Comparison of ENCODE assay signal across 8 mouse cellular contexts in genomic region chr11:93997141-93997775, GRCm38 (mm10). TPM values are rescaled to one million over a fixed set of nuclear protein-coding genes. Genes with fewer than 3 reads are reported as not detected.
DNase-seq lines count a peak whose midpoint lies in the region; ATAC-seq and TF ChIP-seq lines count a peak whose summit lies in the region.

No protein-coding gene starts in this region.

- H3K27me3 ChIP-seq in heart, embryonic 10.5 days (ENCODE audit: insufficient read depth, poor library complexity, severe bottlenecking) = no peaks in the 10 kb centered on the region
- no peaks in the 10 kb centered on the region for H3K27me3 ChIP-seq in lung, postnatal 0 days (replicated peaks; ENCODE audit: insufficient read depth, low read length)
- no peaks in the 10 kb centered on the region for H3K27me3 ChIP-seq in spleen, adult 2 months (ENCODE audit: control insufficient read depth, insufficient read depth, low read length)

- no peaks in the 10 kb centered on the region for H3K9me3 ChIP-seq in heart, embryonic 10.5 days
- H3K9me3 ChIP-seq in lung, postnatal 0 days (ENCODE audit: low read length) = no peaks in the 10 kb centered on the region

- H3K27ac ChIP-seq in heart, embryonic 10.5 days = peak overlapping the region; percentile 97
- H3K27ac ChIP-seq in lung, postnatal 0 days (ENCODE audit: low read length) = peak overlapping the region; percentile 99; the same call in 1 of the 2 replicates
- H3K27ac ChIP-seq in spleen, adult 2 months (ENCODE audit: insufficient read depth, low read length) = peak overlapping the region; percentile 23; the same call in 1 of the 2 replicates

- peak overlapping the region; percentile 69 for H3K4me2 ChIP-seq in lung, postnatal 0 days (replicated peaks; ENCODE audit: low read depth, low read length)

- H3K36me3 ChIP-seq in heart, embryonic 10.5 days = no peaks in the 10 kb centered on the region
- no peaks in the 10 kb centered on the region for H3K36me3 ChIP-seq in lung, postnatal 0 days (ENCODE audit: insufficient read depth, low read length)
- H3K36me3 ChIP-seq in spleen, adult 2 months (ENCODE audit: control insufficient read depth, insufficient read depth, low read length) = no peaks in the 10 kb centered on the region

- ATAC-seq in lung, postnatal 0 days = peak; percentile 37

- TF ChIP-seq CTCF in lung, postnatal 0 days (IDR thresholded peaks at IDR 0.05) = no peak
- no peak for TF ChIP-seq CTCF in spleen, adult 2 months (IDR thresholded peaks at IDR 0.05; ENCODE audit: extremely low read depth, insufficient read depth, insufficient read length, insufficient replicate concordance)

- 37% methylated on average over 13 of the region's 13 CpGs for WGBS in heart, embryonic 10.5 days
- WGBS in lung, postnatal 0 days = 23% methylated on average over 13 of the region's 13 CpGs
- 40% methylated on average over 13 of the region's 13 CpGs for WGBS in spleen, adult 2 months

- DNase-seq in urinary bladder, postnatal 36 days (ENCODE audit: low spot score in 2 of 2) = peak; percentile 7 to 27
- no peak for DNase-seq in urinary bladder, postnatal 4 days (ENCODE audit: low spot score in 2 of 2)
- peak; percentile 13 to 23 for DNase-seq in cerebellum, postnatal 14 days
- DNase-seq in heart, embryonic 10.5 days (ENCODE audit: low spot score) = no peak
- peak; percentile 97 for DNase-seq in kidney, adult 9 months
- peak; percentile 92 for DNase-seq in lung, postnatal 0 days (ENCODE audit: low spot score)
- DNase-seq in spleen, adult 2 months (ENCODE audit: low read depth in 1 of 2, low spot score in 2 of 2) = peak in 1 of 2 experiments; percentile 29
- no peak for DNase-seq in c-Kit-positive CD71-positive TER-119-positive erythroid progenitor cells, embryonic 14.5 days (ENCODE audit: low spot score)

- no peak overlapping the region; the same call in 1 of the 2 replicates for H3K9ac ChIP-seq in lung, postnatal 0 days (replicated peaks; ENCODE audit: low read depth)

- H3K4me1 ChIP-seq in heart, embryonic 10.5 days = peaks cover 23% of the 10 kb centered on the region
- H3K4me1 ChIP-seq in lung, postnatal 0 days (ENCODE audit: insufficient read depth, low read depth, low read length) = peaks cover 10% of the 10 kb centered on the region; the same call in 1 of the 2 replicates
- peaks cover 10% of the 10 kb centered on the region for H3K4me1 ChIP-seq in spleen, adult 2 months (ENCODE audit: control insufficient read depth, insufficient read depth, insufficient read length)

- TF ChIP-seq EP300 in lung, postnatal 0 days (IDR thresholded peaks at IDR 0.05) = peak; percentile 89

- peak overlapping the region; percentile 97 for H3K4me3 ChIP-seq in heart, embryonic 10.5 days
- H3K4me3 ChIP-seq in lung, postnatal 0 days (ENCODE audit: low read depth, low read length) = peak overlapping the region; percentile 96
- H3K4me3 ChIP-seq in spleen, adult 2 months (ENCODE audit: extremely low read depth, insufficient read depth, insufficient read length) = peak overlapping the region; percentile 52

- no peak for TF ChIP-seq POLR2A in spleen, adult 2 months (IDR thresholded peaks at IDR 0.05; ENCODE audit: low read depth, low read length)

RNA-seq across cellular contexts. Expression of gene Spag9, which starts 1.4 kb away (rescaled TPM):
- polyA plus RNA-seq in heart, embryonic 10.5 days (2016; fragmentation: Nextera tagmentation; extraction: Ambion mirVana) = 27.8 and 32.4 TPM in 2 replicates
- polyA plus RNA-seq in lung, postnatal 0 days (2015; fragmentation: Nextera tagmentation; extraction: Ambion mirVana) = 77.9 and 87.4 TPM in 2 replicates
- polyA plus RNA-seq in spleen, adult 2 months (2012; rRNA removed) = 14.8 and 27.5 TPM in 2 replicates

RNA-seq across cellular contexts. Expression of gene Nme1, which starts 28.9 kb away (rescaled TPM):
- polyA plus RNA-seq in heart, embryonic 10.5 days (2016; fragmentation: Nextera tagmentation; extraction: Ambion mirVana) = 188 and 263 TPM in 2 replicates
- polyA plus RNA-seq in lung, postnatal 0 days (2015; fragmentation: Nextera tagmentation; extraction: Ambion mirVana) = 35.2 and 42.4 TPM in 2 replicates
- 81.9 and 91.3 TPM in 2 replicates for polyA plus RNA-seq in spleen, adult 2 months (2012; rRNA removed)

RNA-seq across cellular contexts. Expression of gene Gm20390, which starts 29.2 kb away (rescaled TPM):
- polyA plus RNA-seq in heart, embryonic 10.5 days (2016; fragmentation: Nextera tagmentation; extraction: Ambion mirVana) = 432 and 461 TPM in 2 replicates
- polyA plus RNA-seq in lung, postnatal 0 days (2015; fragmentation: Nextera tagmentation; extraction: Ambion mirVana) = 91.0 and 120 TPM in 2 replicates
- 6.0 and 7.0 TPM in 2 replicates for polyA plus RNA-seq in spleen, adult 2 months (2012; rRNA removed)

RNA-seq across cellular contexts. Expression of gene Nme2, which starts 41.2 kb away (rescaled TPM):
- 176 and 218 TPM in 2 replicates for polyA plus RNA-seq in heart, embryonic 10.5 days (2016; fragmentation: Nextera tagmentation; extraction: Ambion mirVana)
- 246 and 280 TPM in 2 replicates for polyA plus RNA-seq in lung, postnatal 0 days (2015; fragmentation: Nextera tagmentation; extraction: Ambion mirVana)
- 88.3 and 103 TPM in 2 replicates for polyA plus RNA-seq in spleen, adult 2 months (2012; rRNA removed)

Comparison
In these comparisons a context has a peak if more than half of its experiments do, and no peak if none do; other contexts are left out.
1. DNase-seq: peak in urinary bladder, postnatal 36 days (2 of 2), cerebellum, postnatal 14 days (2 of 2), kidney, adult 9 months (single experiment) and lung, postnatal 0 days (single experiment); none in urinary bladder, postnatal 4 days (0 of 2), heart, embryonic 10.5 days (single experiment) and c-Kit-positive CD71-positive TER-119-positive erythroid progenitor cells, embryonic 14.5 days (single experiment).
2. H3K27ac ChIP-seq: peak in every context shown above with its lines; median percentile 99 in lung, postnatal 0 days; 97 in heart, embryonic 10.5 days; 23 in spleen, adult 2 months.
3. RNA of gene Gm20390, which starts 29.2 kb away (polyA plus RNA-seq): 432 to 461 TPM in heart, embryonic 10.5 days and 91.0 to 120 TPM in lung, postnatal 0 days; 6.0 to 7.0 TPM in spleen, adult 2 months; every median in the first group is over 10 times any median in the second.
4. Peak in every context shown above with its lines, with median percentiles within 50 percentile points of each other: H3K4me3 ChIP-seq.